Mouse (Mus musculus): Measurements from ENCODE around the gene 1700020N01Rik. TPM values are rescaled to one million over a fixed set of nuclear protein-coding genes. Genes with fewer than 3 reads are reported as not detected.

The 1700020N01Rik gene
- polyA plus RNA-seq, 1 experiment from 2014 or later: not detected

- 78% methylated on average over 15 of the region's 15 CpGs for WGBS
- Histone ChIP-seq H3K4me3 (ENCODE audit: low read depth, low read length) (no peak overlapping the region), H3K27me3 (ENCODE audit: control insufficient read depth, insufficient read depth, low read depth, low read length) (no peaks in the 10 kb centered on the region), H3K36me3 (ENCODE audit: control insufficient read depth, insufficient read depth, low read length) (no peaks in the 10 kb centered on the region), H3K9ac (ENCODE audit: low read depth, low read length) (no peak overlapping the region), H3K9me3 (replicated peaks; ENCODE audit: control insufficient read depth, low read length, poor library complexity, severe bottlenecking) (no peaks in the 10 kb centered on the region; the same call in 1 of the 2 replicates), H3K27ac (ENCODE audit: low read length) (no peak overlapping the region), H3K4me1 (ENCODE audit: control insufficient read depth, insufficient read depth, low read length) (no peaks in the 10 kb centered on the region; the same call in 1 of the 2 replicates), H3K4me2 (ENCODE audit: low read length) (no peak overlapping the region)
- ATAC-seq: no peak
Measured at GRCm38 (mm10) chr10:21559769-21560168, 33.2 kb upstream of the 1700020N01Rik start.

GRCm38 (mm10) chr10:21561181-21561580 is 31.8 kb upstream of the 1700020N01Rik start:
- no peak overlapping the region for H3K4me2 ChIP-seq (ENCODE audit: low read length)
- no peak overlapping the region for H3K4me3 ChIP-seq (ENCODE audit: low read depth, low read length)
- no peak for ATAC-seq
- 76% methylated on average over 1 of the region's 1 CpGs for WGBS
- H3K36me3 ChIP-seq (ENCODE audit: control insufficient read depth, insufficient read depth, low read length): no peaks in the 10 kb centered on the region
- no peak overlapping the region for H3K27ac ChIP-seq (ENCODE audit: low read length)
- H3K9ac ChIP-seq (ENCODE audit: low read depth, low read length): no peak overlapping the region
- H3K27me3 ChIP-seq (ENCODE audit: control insufficient read depth, insufficient read depth, low read depth, low read length): no peaks in the 10 kb centered on the region
- no peaks in the 10 kb centered on the region; the same call in 1 of the 2 replicates for H3K4me1 ChIP-seq (ENCODE audit: control insufficient read depth, insufficient read depth, low read length)
- H3K9me3 ChIP-seq (replicated peaks; ENCODE audit: control insufficient read depth, low read length, poor library complexity, severe bottlenecking): no peaks in the 10 kb centered on the region; the same call in 1 of the 2 replicates

GRCm38 (mm10) chr10:21563446-21563845 is 29.5 kb upstream of the 1700020N01Rik start:
- Histone ChIP-seq H3K9me3 (replicated peaks; ENCODE audit: control insufficient read depth, low read length, poor library complexity, severe bottlenecking) (no peaks in the 10 kb centered on the region; the same call in 1 of the 2 replicates), H3K36me3 (ENCODE audit: control insufficient read depth, insufficient read depth, low read length) (no peaks in the 10 kb centered on the region), H3K4me2 (ENCODE audit: low read length) (no peak overlapping the region), H3K27me3 (ENCODE audit: control insufficient read depth, insufficient read depth, low read depth, low read length) (no peaks in the 10 kb centered on the region), H3K27ac (ENCODE audit: low read length) (no peak overlapping the region), H3K4me3 (ENCODE audit: low read depth, low read length) (no peak overlapping the region), H3K4me1 (ENCODE audit: control insufficient read depth, insufficient read depth, low read length) (no peaks in the 10 kb centered on the region; the same call in 1 of the 2 replicates), H3K9ac (ENCODE audit: low read depth, low read length) (no peak overlapping the region)
- no peak for ATAC-seq
- 98% methylated on average over 2 of the region's 2 CpGs for WGBS

GRCm38 (mm10) chr10:21564189-21564588 is 28.8 kb upstream of the 1700020N01Rik start:
- Histone ChIP-seq H3K9ac (ENCODE audit: low read depth, low read length) (no peak overlapping the region), H3K4me3 (ENCODE audit: low read depth, low read length) (no peak overlapping the region), H3K4me1 (ENCODE audit: control insufficient read depth, insufficient read depth, low read length) (no peaks in the 10 kb centered on the region), H3K36me3 (ENCODE audit: control insufficient read depth, insufficient read depth, low read length) (no peaks in the 10 kb centered on the region), H3K27me3 (ENCODE audit: control insufficient read depth, insufficient read depth, low read depth, low read length) (no peaks in the 10 kb centered on the region), H3K9me3 (replicated peaks; ENCODE audit: control insufficient read depth, low read length, poor library complexity, severe bottlenecking) (no peaks in the 10 kb centered on the region; the same call in 1 of the 2 replicates), H3K4me2 (ENCODE audit: low read length) (no peak overlapping the region), H3K27ac (ENCODE audit: low read length) (no peak overlapping the region)
- no peak for ATAC-seq
- WGBS: 95% methylated on average over 5 of the region's 5 CpGs

- no peak for ATAC-seq
- H3K4me1 ChIP-seq (ENCODE audit: control insufficient read depth, insufficient read depth, low read length): no peaks in the 10 kb centered on the region
- H3K27ac ChIP-seq (ENCODE audit: low read length): no peak overlapping the region
- no peak overlapping the region for H3K4me2 ChIP-seq (ENCODE audit: low read length)
- H3K9ac ChIP-seq (ENCODE audit: low read depth, low read length): no peak overlapping the region
- H3K36me3 ChIP-seq (ENCODE audit: control insufficient read depth, insufficient read depth, low read length): no peaks in the 10 kb centered on the region
- WGBS: 98% methylated on average over 1 of the region's 1 CpGs
- H3K27me3 ChIP-seq (ENCODE audit: control insufficient read depth, insufficient read depth, low read depth, low read length): no peaks in the 10 kb centered on the region
- H3K4me3 ChIP-seq (ENCODE audit: low read depth, low read length): no peak overlapping the region
- no peaks in the 10 kb centered on the region; the same call in 1 of the 2 replicates for H3K9me3 ChIP-seq (replicated peaks; ENCODE audit: control insufficient read depth, low read length, poor library complexity, severe bottlenecking)
Measured at GRCm38 (mm10) chr10:21566074-21566473, 26.9 kb upstream of the 1700020N01Rik start.

- ATAC-seq: no peak
- H3K36me3 ChIP-seq (ENCODE audit: control insufficient read depth, insufficient read depth, low read length): no peaks in the 10 kb centered on the region
- H3K27ac ChIP-seq (ENCODE audit: low read length): no peak overlapping the region
- no peak overlapping the region for H3K4me3 ChIP-seq (ENCODE audit: low read depth, low read length)
- H3K27me3 ChIP-seq (ENCODE audit: control insufficient read depth, insufficient read depth, low read depth, low read length): no peaks in the 10 kb centered on the region
- H3K4me2 ChIP-seq (ENCODE audit: low read length): no peak overlapping the region
- no peaks in the 10 kb centered on the region for H3K9me3 ChIP-seq (replicated peaks; ENCODE audit: control insufficient read depth, low read length, poor library complexity, severe bottlenecking)
- no peaks in the 10 kb centered on the region for H3K4me1 ChIP-seq (ENCODE audit: control insufficient read depth, insufficient read depth, low read length)
- 91% methylated on average over 4 of the region's 4 CpGs for WGBS
- H3K9ac ChIP-seq (ENCODE audit: low read depth, low read length): no peak overlapping the region
Measured at GRCm38 (mm10) chr10:21571615-21572014, 21.3 kb upstream of the 1700020N01Rik start.

- Histone ChIP-seq H3K4me3 (ENCODE audit: low read depth, low read length) (no peak overlapping the region), H3K9ac (ENCODE audit: low read depth, low read length) (no peak overlapping the region), H3K4me2 (ENCODE audit: low read length) (no peak overlapping the region), H3K27ac (ENCODE audit: low read length) (no peak overlapping the region), H3K4me1 (ENCODE audit: control insufficient read depth, insufficient read depth, low read length) (no peaks in the 10 kb centered on the region), H3K9me3 (replicated peaks; ENCODE audit: control insufficient read depth, low read length, poor library complexity, severe bottlenecking) (no peaks in the 10 kb centered on the region), H3K36me3 (ENCODE audit: control insufficient read depth, insufficient read depth, low read length) (no peaks in the 10 kb centered on the region), H3K27me3 (ENCODE audit: control insufficient read depth, insufficient read depth, low read depth, low read length) (no peaks in the 10 kb centered on the region)
- WGBS: 82% methylated on average over 4 of the region's 4 CpGs
- no peak for ATAC-seq
Measured at GRCm38 (mm10) chr10:21573713-21574112, 19.2 kb upstream of the 1700020N01Rik start.

- no peaks in the 10 kb centered on the region for H3K9me3 ChIP-seq (replicated peaks; ENCODE audit: control insufficient read depth, low read length, poor library complexity, severe bottlenecking)
- no peak overlapping the region for H3K27ac ChIP-seq (ENCODE audit: low read length)
- WGBS: 82% methylated on average over 11 of the region's 11 CpGs
- H3K27me3 ChIP-seq (ENCODE audit: control insufficient read depth, insufficient read depth, low read depth, low read length): no peaks in the 10 kb centered on the region
- H3K36me3 ChIP-seq (ENCODE audit: control insufficient read depth, insufficient read depth, low read length): no peaks in the 10 kb centered on the region
- no peak for ATAC-seq
- no peak overlapping the region for H3K4me2 ChIP-seq (ENCODE audit: low read length)
- no peak overlapping the region for H3K4me3 ChIP-seq (ENCODE audit: low read depth, low read length)
- H3K9ac ChIP-seq (ENCODE audit: low read depth, low read length): no peak overlapping the region
- H3K4me1 ChIP-seq (ENCODE audit: control insufficient read depth, insufficient read depth, low read length): no peaks in the 10 kb centered on the region
Measured at GRCm38 (mm10) chr10:21575806-21576378, 17.1 kb upstream of the 1700020N01Rik start.

- Histone ChIP-seq H3K4me2 (ENCODE audit: low read length) (no peak overlapping the region), H3K9ac (ENCODE audit: low read depth, low read length) (no peak overlapping the region), H3K4me1 (ENCODE audit: control insufficient read depth, insufficient read depth, low read length) (no peaks in the 10 kb centered on the region), H3K27ac (ENCODE audit: low read length) (no peak overlapping the region), H3K4me3 (ENCODE audit: low read depth, low read length) (no peak overlapping the region), H3K9me3 (replicated peaks; ENCODE audit: control insufficient read depth, low read length, poor library complexity, severe bottlenecking) (no peaks in the 10 kb centered on the region), H3K27me3 (ENCODE audit: control insufficient read depth, insufficient read depth, low read depth, low read length) (no peaks in the 10 kb centered on the region), H3K36me3 (ENCODE audit: control insufficient read depth, insufficient read depth, low read length) (no peaks in the 10 kb centered on the region)
- WGBS: 92% methylated on average over 6 of the region's 6 CpGs
- ATAC-seq: no peak
Measured at GRCm38 (mm10) chr10:21577798-21578197, 15.1 kb upstream of the 1700020N01Rik start.
